Mouse (Mus musculus) lung, embryonic 15.5 days (tissue): Measurements from ENCODE around the gene Trcg1. TPM values are rescaled to one million over a fixed set of nuclear protein-coding genes. Genes with fewer than 3 reads are reported as not detected.
"Not testable (repeated sequence)": the region's sequence is repeated elsewhere in the genome, so short reads cannot be mapped to it uniquely, and the experiment has no call there.

Source experiments
- ATAC-seq: fragments of 200-750 bp; cut with Nextera tagmentation; 2 replicates; pipeline ENCODE4 v1.8.0; 2017; ENCODE audit warnings: moderate number of reproducible peaks, borderline replicate concordance; ENCODE audit not compliant: low FRiP score, low TSS enrichment; ENCODE audit errors: extremely low read depth
- H3K27ac ChIP-seq: fragments of 300-500 bp; sonication (generic); 2 replicates; pipeline ENCODE4 v1.5.1; 2015; ENCODE audit warnings: moderate library complexity, mild to moderate bottlenecking, inconsistent platforms
- H3K27me3 ChIP-seq: fragments of 300-500 bp; sonication (generic); 2 replicates; pipeline ENCODE4 v1.6.1; 2015; ENCODE audit warnings: inconsistent platforms
- H3K36me3 ChIP-seq: fragments of 300-500 bp; sonication (generic); 2 replicates; pipeline ENCODE4 v1.6.1; 2015; ENCODE audit warnings: inconsistent platforms
- H3K4me1 ChIP-seq: fragments of 300-500 bp; sonication (generic); 2 replicates; pipeline ENCODE4 v1.6.1; 2015; ENCODE audit warnings: inconsistent platforms
- H3K4me2 ChIP-seq: fragments of 300-500 bp; sonication (generic); 2 replicates; pipeline ENCODE4 v1.6.1; 2015; ENCODE audit warnings: inconsistent platforms, mild to moderate bottlenecking, moderate library complexity
- H3K4me3 ChIP-seq: fragments of 300-500 bp; sonication (generic); 2 replicates; pipeline ENCODE4 v1.5.1; 2015; ENCODE audit warnings: mild to moderate bottlenecking, inconsistent platforms
- H3K9ac ChIP-seq: fragments of 300-500 bp; sonication (generic); 2 replicates; pipeline ENCODE4 v1.6.1; 2015; ENCODE audit warnings: inconsistent platforms
- H3K9me3 ChIP-seq: fragments of 300-500 bp; sonication (generic); 2 replicates; pipeline ENCODE4 v1.6.1; 2016; ENCODE audit warnings: inconsistent platforms
- WGBS: fragments of 180-500 bp; shearing (Covaris S2); methylation state at CpG from one replicate; pipeline ENCODE4 v1.1.7; 2015; 5-methylcytosine and 5-hydroxymethylcytosine counted together
- polyA plus RNA-seq: library from polyadenylated mRNA; unstranded; fragments of >200 nt; fragmentation: Nextera tagmentation; extraction: Ambion mirVana; gene quantifications from 2 replicates; pipeline ENCODE4 v1.2.1, GENCODE M21; 2015

Trcg1 gene
- polyA plus RNA-seq: not detected in 2 replicates

DNA sequence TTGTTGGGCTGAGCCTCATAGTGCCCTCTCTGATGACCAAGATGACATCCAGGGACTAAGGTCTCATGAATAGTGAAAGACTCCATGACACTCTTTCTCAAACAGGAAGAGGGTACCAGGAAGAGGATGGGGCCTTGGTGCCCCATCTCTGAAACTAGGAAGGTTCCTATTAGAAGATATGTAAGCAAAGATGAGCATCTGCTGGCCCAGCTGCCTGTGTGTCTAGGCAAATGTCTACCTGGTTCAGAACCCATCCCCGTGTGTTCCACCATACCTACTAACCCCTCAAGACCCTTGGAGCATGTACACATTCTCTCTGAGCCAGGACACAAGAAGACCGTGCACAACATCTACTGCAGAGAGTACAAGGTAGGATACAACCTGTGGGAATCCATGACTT lies at the start of gene Trcg1:
Gene Trcg1, plus strand, starts transcription at position 301 of the 400 bp plus-strand sequence.
- no peak for ATAC-seq
- H3K4me3 ChIP-seq: no peak within 1 kb of the TSS
- H3K27me3 ChIP-seq: no peaks in the 10 kb centered on the region
- no peak within 1 kb of the TSS for H3K4me2 ChIP-seq
- no peaks in the 10 kb centered on the region for H3K9me3 ChIP-seq
- H3K4me1 ChIP-seq: no peaks in the 10 kb centered on the region
- WGBS: 80% methylated on average over 2 of the region's 2 CpGs
- H3K36me3 ChIP-seq: no peaks in the 10 kb centered on the region
- no peak within 1 kb of the TSS for H3K27ac ChIP-seq
- H3K9ac ChIP-seq: no peak within 1 kb of the TSS

DNA sequence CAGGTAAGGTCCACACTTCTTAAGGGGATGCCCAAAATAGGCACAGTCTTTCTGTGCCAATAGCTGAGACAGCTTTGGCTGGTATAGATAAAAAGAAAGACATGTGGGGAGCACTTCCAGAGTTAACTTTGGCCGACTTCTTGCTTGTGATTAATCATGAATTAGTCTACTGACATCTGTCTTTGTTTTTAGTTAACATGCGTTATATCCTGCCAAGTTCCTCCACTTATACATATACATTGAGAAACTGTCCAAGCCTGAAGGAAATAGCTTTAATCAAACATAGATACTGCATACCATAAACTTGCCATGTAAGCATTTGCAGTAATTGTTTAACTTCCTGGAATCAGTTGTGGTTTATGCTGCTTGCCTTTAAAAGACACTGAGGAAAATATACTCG lies 39.6 kb upstream of the Trcg1 start:
- WGBS: 37% methylated on average over 3 of the region's 3 CpGs
- no peak for ATAC-seq
- Histone ChIP-seq H3K27me3 (no peaks in the 10 kb centered on the region), H3K9me3 (no peaks in the 10 kb centered on the region), H3K9ac (no peak overlapping the region), H3K4me1 (0 out of 2 replicates have a peak, but pooled peaks cover 3% of the 10 kb centered on the region), H3K27ac (no peak overlapping the region), H3K4me2 (no peak overlapping the region), H3K4me3 (no peak overlapping the region), H3K36me3 (no peaks in the 10 kb centered on the region)

DNA sequence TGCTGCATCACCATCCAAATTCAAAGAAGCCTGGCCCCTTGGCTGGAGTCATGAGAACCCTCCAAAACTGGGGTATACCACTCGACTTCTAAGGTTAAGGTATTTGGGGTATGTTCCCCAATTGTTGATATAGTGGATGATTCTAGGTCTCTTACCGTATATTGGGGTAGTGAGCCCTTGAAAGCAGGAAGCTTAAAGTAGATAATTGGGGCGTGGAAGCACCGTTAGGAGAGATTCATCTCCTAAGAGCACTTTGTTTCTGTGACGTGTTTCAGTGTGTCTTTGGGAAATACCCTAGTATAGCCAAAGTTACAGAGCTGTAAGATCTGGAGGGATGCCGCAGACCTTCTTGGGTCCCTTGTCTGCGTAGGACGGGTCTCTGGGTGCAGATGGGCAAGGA lies 38.9 kb upstream of the Trcg1 start:
- WGBS: 53% methylated on average over 8 of the region's 8 CpGs
- ATAC-seq: no peak

DNA sequence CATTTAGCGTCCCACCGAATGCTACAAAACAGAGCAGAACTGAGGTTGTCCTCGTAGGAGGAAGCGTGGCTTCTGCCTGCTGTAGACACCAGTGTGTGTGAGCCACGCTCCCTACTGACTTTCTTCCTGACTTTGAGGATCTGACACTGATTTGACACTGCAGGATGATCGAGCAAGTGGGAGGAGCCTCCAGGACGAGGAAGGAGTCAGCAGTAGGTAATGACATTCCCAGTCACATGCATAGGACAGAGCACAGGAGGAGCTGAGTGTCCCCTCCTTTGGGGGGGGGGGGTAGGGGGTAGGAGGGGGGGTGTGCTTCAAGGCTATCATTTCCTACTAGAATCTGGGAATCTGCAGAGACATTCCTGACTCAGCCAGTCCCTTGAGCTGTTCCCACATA lies 33.4 kb upstream of the Trcg1 start:
- no peak for ATAC-seq
- Histone ChIP-seq H3K36me3 (no peaks in the 10 kb centered on the region), H3K9me3 (no peaks in the 10 kb centered on the region), H3K4me1 (no peaks in the 10 kb centered on the region), H3K27ac (no peak overlapping the region), H3K4me2 (no peak overlapping the region), H3K4me3 (no peak overlapping the region), H3K27me3 (no peaks in the 10 kb centered on the region), H3K9ac (no peak overlapping the region)
- 74% methylated on average over 7 of the region's 7 CpGs for WGBS

More for the DNA sequence above, 38.9 kb upstream of the Trcg1 start:
- Histone ChIP-seq H3K27ac (no peak overlapping the region), H3K4me1 (0 out of 2 replicates have a peak, but pooled peaks cover 3% of the 10 kb centered on the region), H3K36me3 (no peaks in the 10 kb centered on the region), H3K9ac (no peak overlapping the region), H3K4me2 (no peak overlapping the region), H3K4me3 (no peak overlapping the region), H3K9me3 (no peaks in the 10 kb centered on the region), H3K27me3 (no peaks in the 10 kb centered on the region)

DNA sequence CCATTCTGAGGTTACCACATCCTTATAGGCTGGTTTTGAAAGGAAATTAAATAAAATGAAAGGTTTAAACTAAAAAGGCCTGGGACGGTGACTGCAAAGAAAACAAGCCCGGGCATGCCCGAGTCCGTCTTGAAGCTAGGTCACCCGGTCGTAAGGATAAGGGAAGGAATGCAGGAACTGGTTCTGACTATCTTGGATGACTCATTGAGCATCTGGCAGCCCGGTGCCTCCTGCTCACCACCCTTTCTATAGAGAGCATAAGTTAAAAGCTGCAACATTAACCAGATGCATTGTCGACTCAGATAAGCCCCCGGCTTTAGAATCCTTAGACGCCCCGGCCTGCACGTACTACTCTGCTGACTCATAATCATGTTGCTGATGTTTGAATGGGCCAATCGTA lies 32.8 kb upstream of the Trcg1 start:
- not testable (repeated sequence) for ATAC-seq, H3K4me3 ChIP-seq, H3K9me3 ChIP-seq, H3K36me3 ChIP-seq, H3K9ac ChIP-seq, H3K27ac ChIP-seq, H3K27me3 ChIP-seq, H3K4me1 ChIP-seq, H3K4me2 ChIP-seq
- 75% methylated on average over 13 of the region's 13 CpGs for WGBS

DNA sequence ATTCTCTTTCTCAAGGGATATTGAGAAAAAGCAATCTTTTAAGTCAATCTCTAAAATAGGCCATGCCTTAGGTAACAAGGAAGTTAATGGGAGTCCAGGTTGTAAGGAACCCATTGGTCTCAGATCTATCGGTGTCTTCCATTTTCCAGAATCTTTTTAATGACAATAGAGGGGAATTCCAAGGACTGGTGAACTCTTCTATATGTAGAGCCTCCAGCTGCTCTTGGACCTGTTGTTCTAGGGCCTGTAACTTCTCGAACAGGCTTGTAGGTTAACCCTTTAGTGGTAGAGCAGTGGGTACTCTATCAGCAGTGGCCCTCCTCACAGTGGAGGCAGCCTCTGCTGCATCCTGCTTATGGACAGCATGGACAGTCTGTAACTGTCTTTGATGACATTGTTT lies 29.5 kb upstream of the Trcg1 start:
- no peak overlapping the region for H3K9ac ChIP-seq
- H3K4me1 ChIP-seq: no peaks in the 10 kb centered on the region
- no peaks in the 10 kb centered on the region for H3K36me3 ChIP-seq
- no peak overlapping the region for H3K4me2 ChIP-seq
- no peak overlapping the region for H3K4me3 ChIP-seq
- no peak for ATAC-seq
- no peak overlapping the region for H3K27ac ChIP-seq
- no peaks in the 10 kb centered on the region for H3K9me3 ChIP-seq
- no peaks in the 10 kb centered on the region for H3K27me3 ChIP-seq
- 65% methylated on average over 2 of the region's 2 CpGs for WGBS

DNA sequence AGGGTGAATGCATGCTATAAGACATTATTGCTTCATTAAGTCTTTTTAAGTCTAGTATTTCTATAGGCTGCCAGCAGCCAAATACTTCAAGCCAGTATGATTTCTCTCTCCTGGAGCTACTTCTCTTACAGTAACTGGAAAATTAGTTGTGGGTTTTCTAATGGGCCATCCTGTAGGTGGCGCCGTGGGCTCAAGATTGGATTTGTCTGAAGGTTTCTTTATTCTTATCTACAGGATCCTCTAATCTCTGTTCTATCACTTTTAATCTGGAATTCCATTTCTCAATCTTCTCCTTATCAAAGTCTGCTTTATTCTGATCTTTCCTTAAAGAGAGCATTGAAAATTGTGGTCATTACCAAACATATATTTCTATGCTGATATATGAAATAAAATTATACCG lies 27.0 kb upstream of the Trcg1 start:
- H3K9me3 ChIP-seq: no peaks in the 10 kb centered on the region
- ATAC-seq: no peak
- H3K27me3 ChIP-seq: no peaks in the 10 kb centered on the region
- no peaks in the 10 kb centered on the region for H3K4me1 ChIP-seq
- 29% methylated on average over 3 of the region's 3 CpGs for WGBS
- H3K4me2 ChIP-seq: no peak overlapping the region
- H3K27ac ChIP-seq: no peak overlapping the region
- no peak overlapping the region for H3K9ac ChIP-seq
- no peak overlapping the region for H3K4me3 ChIP-seq
- H3K36me3 ChIP-seq: no peaks in the 10 kb centered on the region

DNA sequence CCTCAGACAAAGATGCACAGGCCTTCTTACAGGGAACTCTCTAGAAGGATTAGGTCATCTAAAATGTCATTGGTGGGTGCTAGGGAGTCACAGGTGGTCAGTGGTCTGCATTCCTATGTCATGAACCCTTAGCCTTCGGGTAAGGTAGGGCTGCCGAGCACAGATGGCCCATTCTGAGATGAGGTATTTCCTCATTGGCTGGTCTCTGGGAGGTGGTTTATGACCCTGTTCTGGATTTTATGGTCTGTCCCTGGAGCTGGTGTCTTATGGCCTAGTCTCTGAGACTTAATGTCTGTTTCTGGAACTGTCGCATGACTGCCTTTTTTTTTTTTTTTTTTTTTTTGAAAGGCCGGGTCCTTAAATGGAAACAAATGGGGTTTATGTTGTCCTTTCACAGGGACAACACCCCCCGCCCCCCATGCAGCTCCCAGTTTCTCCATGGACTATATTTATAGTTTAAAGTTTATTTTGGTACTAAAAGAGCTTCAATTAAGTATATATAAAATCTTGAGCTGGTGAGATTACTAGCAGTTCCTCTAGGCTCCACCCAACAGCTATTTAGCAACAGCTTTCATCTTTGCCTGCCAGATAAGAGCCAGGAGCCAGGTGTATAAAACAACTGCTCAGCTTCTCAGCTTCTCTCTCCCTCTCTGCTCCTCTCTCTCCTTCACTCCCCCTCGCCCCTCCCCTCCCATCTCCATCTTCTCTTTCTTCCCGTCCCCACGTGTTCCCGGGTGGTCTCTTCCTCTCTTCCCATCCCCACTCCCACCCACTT lies 23.7 kb upstream of the Trcg1 start:
- Histone ChIP-seq H3K4me1 (no peaks in the 10 kb centered on the region), H3K27ac (no peak overlapping the region), H3K4me2 (no peak overlapping the region), H3K9ac (no peak overlapping the region), H3K9me3 (no peaks in the 10 kb centered on the region), H3K27me3 (no peaks in the 10 kb centered on the region), H3K36me3 (no peaks in the 10 kb centered on the region), H3K4me3 (no peak overlapping the region)
- no peak for ATAC-seq
- WGBS: 57% methylated on average over 8 of the region's 9 CpGs

DNA sequence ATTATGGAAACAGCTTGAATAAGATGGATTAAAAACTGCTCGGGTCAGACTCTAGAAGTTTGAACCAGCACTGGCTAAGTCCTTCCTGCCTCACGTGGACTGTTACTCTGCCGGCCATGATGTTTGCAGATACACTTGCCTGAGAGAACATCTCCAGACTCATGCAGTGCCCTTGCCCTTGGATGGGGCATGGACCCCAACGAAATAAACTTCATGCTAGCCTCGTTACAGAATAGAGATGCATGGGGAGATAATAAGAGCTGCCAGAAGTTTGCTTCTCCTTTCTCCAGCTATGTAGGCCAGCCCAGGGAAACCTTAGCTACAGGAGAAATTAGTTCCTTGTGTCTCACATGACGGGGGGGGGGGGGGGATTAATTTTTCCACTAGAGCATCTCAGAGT lies 21.9 kb upstream of the Trcg1 start:
- H3K4me1 ChIP-seq: no peaks in the 10 kb centered on the region
- H3K9me3 ChIP-seq: no peaks in the 10 kb centered on the region
- H3K27ac ChIP-seq: no peak overlapping the region
- ATAC-seq: no peak
- 70% methylated on average over 6 of the region's 6 CpGs for WGBS
- H3K9ac ChIP-seq: no peak overlapping the region
- H3K4me3 ChIP-seq: no peak overlapping the region
- no peaks in the 10 kb centered on the region for H3K36me3 ChIP-seq
- no peaks in the 10 kb centered on the region for H3K27me3 ChIP-seq
- H3K4me2 ChIP-seq: no peak overlapping the region

DNA sequence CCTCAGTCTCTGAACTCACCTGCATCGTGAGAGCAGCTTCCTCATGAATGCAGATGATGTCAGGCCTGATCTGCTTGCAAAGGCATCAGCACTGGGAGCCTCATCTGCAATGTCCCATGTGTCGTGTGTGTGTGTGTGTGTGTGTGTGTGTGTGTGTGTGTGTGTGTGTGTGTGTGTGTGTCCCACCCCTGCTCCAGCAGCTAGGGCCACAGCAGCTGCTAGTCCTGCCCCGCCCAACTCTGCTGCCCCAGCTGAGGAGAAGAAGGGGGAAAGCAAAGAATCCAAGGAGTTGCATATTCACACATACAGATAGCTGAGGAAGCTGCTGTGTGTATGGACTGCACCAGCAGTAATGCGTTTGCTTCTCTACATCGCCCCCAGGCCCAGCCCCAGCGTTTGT lies 19.1 kb upstream of the Trcg1 start:
- WGBS: 62% methylated on average over 6 of the region's 6 CpGs
- no peaks in the 10 kb centered on the region for H3K9me3 ChIP-seq
- H3K27ac ChIP-seq: no peak overlapping the region
- no peaks in the 10 kb centered on the region for H3K4me1 ChIP-seq
- ATAC-seq: no peak
- no peak overlapping the region for H3K4me3 ChIP-seq
- no peaks in the 10 kb centered on the region for H3K27me3 ChIP-seq
- H3K36me3 ChIP-seq: no peaks in the 10 kb centered on the region
- H3K9ac ChIP-seq: no peak overlapping the region
- H3K4me2 ChIP-seq: no peak overlapping the region

DNA sequence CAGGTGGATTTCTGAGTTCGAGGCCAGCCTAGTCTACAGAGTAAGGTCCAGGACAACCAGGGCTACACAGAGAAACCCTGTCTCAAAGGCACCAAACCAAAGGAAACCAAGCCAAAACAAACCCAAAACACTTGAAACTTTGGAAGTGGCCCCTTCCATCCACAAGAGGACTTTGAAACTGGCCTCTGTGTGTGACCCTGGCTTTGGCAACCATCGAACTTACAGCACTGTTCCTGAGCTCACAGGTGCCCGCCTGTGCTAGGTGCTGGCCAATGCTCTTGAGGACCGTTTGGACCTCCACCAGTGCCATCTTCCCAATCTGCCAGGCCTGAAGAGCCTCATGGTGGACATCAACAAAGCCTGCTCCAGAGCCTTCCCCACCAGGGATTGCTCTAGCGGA lies 17.6 kb upstream of the Trcg1 start:
- H3K9ac ChIP-seq: no peak overlapping the region
- no peaks in the 10 kb centered on the region for H3K36me3 ChIP-seq
- ATAC-seq: no peak
- H3K27ac ChIP-seq: no peak overlapping the region
- no peaks in the 10 kb centered on the region for H3K27me3 ChIP-seq
- H3K4me2 ChIP-seq: no peak overlapping the region
- no peak overlapping the region for H3K4me3 ChIP-seq
- 86% methylated on average over 5 of the region's 5 CpGs for WGBS
- no peaks in the 10 kb centered on the region for H3K9me3 ChIP-seq
- H3K4me1 ChIP-seq: no peaks in the 10 kb centered on the region

DNA sequence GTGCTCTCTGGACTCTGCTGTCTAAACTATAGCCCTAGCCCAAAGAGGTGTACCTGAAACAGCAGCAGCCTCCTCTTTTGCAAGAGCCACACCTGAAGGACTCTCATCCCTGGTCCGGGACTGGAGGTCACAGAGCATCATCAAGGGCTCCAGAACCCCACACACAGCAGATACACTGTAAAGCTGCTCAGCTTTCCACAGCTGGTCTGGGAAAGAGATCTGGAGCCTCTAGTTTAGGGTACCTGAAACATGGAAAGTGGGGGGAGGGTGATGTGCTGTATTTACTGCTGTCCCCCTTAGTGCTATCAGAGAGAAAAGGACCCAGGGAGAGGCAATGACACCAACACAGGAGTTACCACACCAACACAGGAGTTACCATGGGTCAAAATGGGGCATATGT lies 16.8 kb upstream of the Trcg1 start:
- Histone ChIP-seq H3K9ac (no peak overlapping the region), H3K4me3 (no peak overlapping the region), H3K27ac (no peak overlapping the region), H3K9me3 (no peaks in the 10 kb centered on the region), H3K36me3 (no peaks in the 10 kb centered on the region), H3K4me2 (no peak overlapping the region), H3K4me1 (no peaks in the 10 kb centered on the region), H3K27me3 (no peaks in the 10 kb centered on the region)
- ATAC-seq: no peak
- WGBS: 88% methylated on average over 1 of the region's 1 CpGs

DNA sequence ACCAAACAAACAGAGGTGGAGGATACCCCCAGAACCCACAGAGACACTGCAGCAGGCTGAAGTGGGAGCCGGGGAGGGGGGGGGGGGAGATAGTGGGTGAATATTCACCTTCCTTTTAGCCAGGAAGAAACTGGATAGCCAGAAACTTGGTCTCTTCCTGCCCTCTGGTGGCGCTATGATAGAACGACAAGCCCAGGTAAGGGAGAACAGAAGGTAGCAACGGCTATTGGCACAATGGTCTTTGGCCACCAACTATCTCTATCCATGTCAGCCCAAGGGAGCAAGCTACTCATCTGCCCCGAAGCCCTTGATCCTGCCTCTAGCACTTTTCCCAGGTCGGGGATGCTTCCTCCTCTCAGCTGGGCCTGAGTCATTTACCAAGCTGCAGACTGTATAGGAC lies 16.0 kb upstream of the Trcg1 start:
- H3K36me3 ChIP-seq: no peaks in the 10 kb centered on the region
- H3K4me2 ChIP-seq: no peak overlapping the region
- ATAC-seq: no peak
- no peak overlapping the region for H3K27ac ChIP-seq
- H3K9me3 ChIP-seq: no peaks in the 10 kb centered on the region
- no peaks in the 10 kb centered on the region for H3K27me3 ChIP-seq
- H3K9ac ChIP-seq: no peak overlapping the region
- H3K4me1 ChIP-seq: no peaks in the 10 kb centered on the region
- whole genome bisulfite sequencing: 11% methylated on average over 6 of the region's 6 CpGs
- H3K4me3 ChIP-seq: no peak overlapping the region
